8 mouse cellular contexts compared by ENCODE assay signal in genomic region chr13:3893126-3893734, GRCm38 (mm10). TPM values are rescaled to one million over a fixed set of nuclear protein-coding genes. Genes with fewer than 3 reads are reported as not detected.
DNase-seq lines count a peak whose midpoint lies in the region; ATAC-seq and TF ChIP-seq lines count a peak whose summit lies in the region.

No protein-coding gene starts in this region.

- DNase-seq in A20 (ENCODE audit: low read depth, low spot score), result peak; percentile 94
- peak; percentile 88 to 89 for DNase-seq in heart, adult 9 months (ENCODE audit: low spot score in 2 of 2)
- DNase-seq in kidney, adult 9 months, result peak; percentile 96
- DNase-seq in limb, embryonic 14.5 days (ENCODE audit: low spot score), result peak; percentile 94
- DNase-seq in spleen, adult 2 months (ENCODE audit: low read depth in 1 of 2, low spot score in 2 of 2), result peak; percentile 73 to 91

- H3K36me3 ChIP-seq in embryonic facial prominence, embryonic 15.5 days, result peaks cover 5% of the 10 kb centered on the region
- H3K36me3 ChIP-seq in limb, embryonic 14.5 days (ENCODE audit: control insufficient read depth, insufficient read depth, low read length), result peaks cover 8% of the 10 kb centered on the region
- H3K36me3 ChIP-seq in midbrain, embryonic 16.5 days (ENCODE audit: control insufficient read depth, insufficient read depth, low read length), result no peaks in the 10 kb centered on the region
- H3K36me3 ChIP-seq in spleen, adult 2 months (ENCODE audit: control insufficient read depth, insufficient read depth, low read length), result peaks cover 3% of the 10 kb centered on the region

- H3K4me2 ChIP-seq in embryonic facial prominence, embryonic 15.5 days (replicated peaks), result peak overlapping the region; percentile 63
- peak overlapping the region; percentile 54 for H3K4me2 ChIP-seq in limb, embryonic 14.5 days (replicated peaks; ENCODE audit: low read depth, low read length, severe bottlenecking)
- peak overlapping the region; percentile 77 for H3K4me2 ChIP-seq in midbrain, embryonic 16.5 days (ENCODE audit: low read length)

- H3K27me3 ChIP-seq in embryonic facial prominence, embryonic 15.5 days, result no peaks in the 10 kb centered on the region
- no peaks in the 10 kb centered on the region for H3K27me3 ChIP-seq in limb, embryonic 14.5 days (ENCODE audit: control insufficient read depth, insufficient read depth, low read length)
- no peaks in the 10 kb centered on the region; the same call in 1 of the 2 replicates for H3K27me3 ChIP-seq in midbrain, embryonic 16.5 days (ENCODE audit: control insufficient read depth, insufficient read depth, low read depth, low read length)
- H3K27me3 ChIP-seq in spleen, adult 2 months (ENCODE audit: control insufficient read depth, insufficient read depth, low read length), result no peaks in the 10 kb centered on the region

- no peak for TF ChIP-seq CTCF in bone marrow macrophage, adult 2 months (IDR thresholded peaks at IDR 0.05; ENCODE audit: low read depth, low read length)
- no peak for TF ChIP-seq CTCF in spleen, adult 2 months (IDR thresholded peaks at IDR 0.05; ENCODE audit: extremely low read depth, insufficient read depth, insufficient read length, insufficient replicate concordance)

- peaks cover 18% of the 10 kb centered on the region for H3K4me1 ChIP-seq in bone marrow macrophage, adult 2 months (ENCODE audit: control insufficient read depth, insufficient read depth, low read length)
- H3K4me1 ChIP-seq in embryonic facial prominence, embryonic 15.5 days, result peaks cover 13% of the 10 kb centered on the region
- H3K4me1 ChIP-seq in limb, embryonic 14.5 days (ENCODE audit: control insufficient read depth, insufficient read depth, low read length), result peaks cover 10% of the 10 kb centered on the region
- no peaks in the 10 kb centered on the region for H3K4me1 ChIP-seq in midbrain, embryonic 16.5 days (ENCODE audit: control insufficient read depth, insufficient read depth, low read length)
- peaks cover 3% of the 10 kb centered on the region for H3K4me1 ChIP-seq in spleen, adult 2 months (ENCODE audit: control insufficient read depth, insufficient read depth, insufficient read length)

- no peaks in the 10 kb centered on the region for H3K9me3 ChIP-seq in embryonic facial prominence, embryonic 15.5 days (replicated peaks)
- no peaks in the 10 kb centered on the region for H3K9me3 ChIP-seq in limb, embryonic 14.5 days (ENCODE audit: control insufficient read depth, low read length)
- H3K9me3 ChIP-seq in midbrain, embryonic 16.5 days (replicated peaks; ENCODE audit: control insufficient read depth, low read length, poor library complexity, severe bottlenecking), result no peaks in the 10 kb centered on the region

- peak; percentile 93 for ATAC-seq in embryonic facial prominence, embryonic 15.5 days (ENCODE audit: insufficient number of reproducible peaks, low FRiP score, low TSS enrichment, low read depth)
- ATAC-seq in limb, embryonic 14.5 days (ENCODE audit: low FRiP score, low read depth), result peak; percentile 95
- peak; percentile 99 for ATAC-seq in midbrain, embryonic 16.5 days

- peak overlapping the region; percentile 77 for H3K4me3 ChIP-seq in bone marrow macrophage, adult 2 months (ENCODE audit: insufficient read depth, low read length)
- peak overlapping the region; percentile 71 for H3K4me3 ChIP-seq in embryonic facial prominence, embryonic 15.5 days (replicated peaks)
- H3K4me3 ChIP-seq in limb, embryonic 14.5 days (replicated peaks; ENCODE audit: low read length), result peak overlapping the region; percentile 71
- H3K4me3 ChIP-seq in midbrain, embryonic 16.5 days (ENCODE audit: low read depth, low read length), result peak overlapping the region; percentile 51
- peak overlapping the region; percentile 66 for H3K4me3 ChIP-seq in spleen, adult 2 months (ENCODE audit: extremely low read depth, insufficient read depth, insufficient read length)

- H3K27ac ChIP-seq in bone marrow macrophage, adult 2 months (ENCODE audit: insufficient read depth, low read depth, low read length), result no peak overlapping the region
- H3K27ac ChIP-seq in embryonic facial prominence, embryonic 15.5 days (replicated peaks), result peak overlapping the region; percentile 89
- peak overlapping the region; percentile 86 for H3K27ac ChIP-seq in limb, embryonic 14.5 days (replicated peaks; ENCODE audit: low read depth, low read length)
- H3K27ac ChIP-seq in midbrain, embryonic 16.5 days (ENCODE audit: low read length), result no peak overlapping the region
- peak overlapping the region; percentile 59 for H3K27ac ChIP-seq in spleen, adult 2 months (ENCODE audit: insufficient read depth, low read length)

- H3K9ac ChIP-seq in embryonic facial prominence, embryonic 15.5 days, result peak overlapping the region; percentile 76
- H3K9ac ChIP-seq in limb, embryonic 14.5 days (ENCODE audit: low read depth, low read length, severe bottlenecking), result peak overlapping the region; percentile 83
- H3K9ac ChIP-seq in midbrain, embryonic 16.5 days (ENCODE audit: low read depth, low read length), result peak overlapping the region; percentile 67

- WGBS in embryonic facial prominence, embryonic 15.5 days, result under 1% methylated on average over 35 of the region's 35 CpGs
- under 1% methylated on average over 35 of the region's 35 CpGs for WGBS in limb, embryonic 14.5 days
- WGBS in midbrain, embryonic 16.5 days, result under 1% methylated on average over 35 of the region's 35 CpGs
- WGBS in spleen, adult 2 months, result under 1% methylated on average over 35 of the region's 35 CpGs

- TF ChIP-seq POLR2A in bone marrow macrophage, adult 2 months (IDR thresholded peaks at IDR 0.05; ENCODE audit: borderline replicate concordance, low read depth, low read length), result peak; percentile 76; the same call in 1 of the 2 replicates
- peak; percentile 98 for TF ChIP-seq POLR2A in limb, embryonic 14.5 days (IDR thresholded peaks at IDR 0.05; ENCODE audit: borderline replicate concordance, extremely low read depth, insufficient read depth, insufficient read length)
- TF ChIP-seq POLR2A in spleen, adult 2 months (IDR thresholded peaks at IDR 0.05; ENCODE audit: low read depth, low read length), result peak; percentile 90

RNA-seq across cellular contexts. Expression of gene Net1, which starts 24.8 kb away (rescaled TPM):
- 5.8 and 6.3 TPM in 2 replicates for polyA plus RNA-seq in bone marrow macrophage, adult 2 months (2012; ENCODE audit: insufficient read depth, insufficient read length, missing spikeins)
- 144 and 149 TPM in 2 replicates for polyA plus RNA-seq in embryonic facial prominence, embryonic 15.5 days (2015; fragmentation: Nextera tagmentation; extraction: Ambion mirVana)
- 70.0 and 71.8 TPM in 2 replicates for polyA plus RNA-seq in limb, embryonic 14.5 days (2012; rRNA removed)
- 115 TPM in 2 replicates for polyA plus RNA-seq in limb, embryonic 14.5 days (2014; fragmentation: Nextera tagmentation; extraction: Ambion mirVana)
- 10.0 and 10.5 TPM in 2 replicates for polyA plus RNA-seq in midbrain, embryonic 16.5 days (2015; fragmentation: Nextera tagmentation; extraction: Ambion mirVana)
- 6.1 and 7.6 TPM in 2 replicates for polyA plus RNA-seq in spleen, adult 2 months (2012; rRNA removed)

RNA-seq across cellular contexts. Expression of gene Tubal3, which starts 24.8 kb away (rescaled TPM):
- polyA plus RNA-seq in bone marrow macrophage, adult 2 months (2012; ENCODE audit: insufficient read depth, insufficient read length, missing spikeins), result not detected in 2 replicates
- not detected in 2 replicates for polyA plus RNA-seq in embryonic facial prominence, embryonic 15.5 days (2015; fragmentation: Nextera tagmentation; extraction: Ambion mirVana)
- polyA plus RNA-seq in limb, embryonic 14.5 days (2012; rRNA removed), result 0.03 TPM in 1 of 2 replicates, not detected in the other
- not detected in 2 replicates for polyA plus RNA-seq in limb, embryonic 14.5 days (2014; fragmentation: Nextera tagmentation; extraction: Ambion mirVana)
- not detected in 2 replicates for polyA plus RNA-seq in midbrain, embryonic 16.5 days (2015; fragmentation: Nextera tagmentation; extraction: Ambion mirVana)
- polyA plus RNA-seq in spleen, adult 2 months (2012; rRNA removed), result not detected in 2 replicates

RNA-seq across cellular contexts. Expression of gene Calm5, which starts 39.3 kb away (rescaled TPM):
- polyA plus RNA-seq in bone marrow macrophage, adult 2 months (2012; ENCODE audit: insufficient read depth, insufficient read length, missing spikeins), result not detected in 2 replicates
- 2.9 and 3.2 TPM in 2 replicates for polyA plus RNA-seq in embryonic facial prominence, embryonic 15.5 days (2015; fragmentation: Nextera tagmentation; extraction: Ambion mirVana)
- not detected in 2 replicates for polyA plus RNA-seq in limb, embryonic 14.5 days (2012; rRNA removed)
- 0.47 and 0.94 TPM in 2 replicates for polyA plus RNA-seq in limb, embryonic 14.5 days (2014; fragmentation: Nextera tagmentation; extraction: Ambion mirVana)
- not detected in 2 replicates for polyA plus RNA-seq in midbrain, embryonic 16.5 days (2015; fragmentation: Nextera tagmentation; extraction: Ambion mirVana)
- not detected in 2 replicates for polyA plus RNA-seq in spleen, adult 2 months (2012; rRNA removed)

RNA-seq across cellular contexts. Expression of gene Ucn3, which starts 51.9 kb away (rescaled TPM):
- polyA plus RNA-seq in bone marrow macrophage, adult 2 months (2012; ENCODE audit: insufficient read depth, insufficient read length, missing spikeins), result not detected in 2 replicates
- polyA plus RNA-seq in embryonic facial prominence, embryonic 15.5 days (2015; fragmentation: Nextera tagmentation; extraction: Ambion mirVana), result not detected in 2 replicates
- not detected in 2 replicates for polyA plus RNA-seq in limb, embryonic 14.5 days (2012; rRNA removed)
- polyA plus RNA-seq in limb, embryonic 14.5 days (2014; fragmentation: Nextera tagmentation; extraction: Ambion mirVana), result 0.14 TPM in 1 of 2 replicates, not detected in the other
- 0.14 and 0.20 TPM in 2 replicates for polyA plus RNA-seq in midbrain, embryonic 16.5 days (2015; fragmentation: Nextera tagmentation; extraction: Ambion mirVana)
- not detected in 2 replicates for polyA plus RNA-seq in spleen, adult 2 months (2012; rRNA removed)

RNA-seq across cellular contexts. Expression of gene Calm4, which starts 55.7 kb away (rescaled TPM):
- not detected in 2 replicates for polyA plus RNA-seq in bone marrow macrophage, adult 2 months (2012; ENCODE audit: insufficient read depth, insufficient read length, missing spikeins)
- polyA plus RNA-seq in embryonic facial prominence, embryonic 15.5 days (2015; fragmentation: Nextera tagmentation; extraction: Ambion mirVana), result 477 and 521 TPM in 2 replicates
- polyA plus RNA-seq in limb, embryonic 14.5 days (2012; rRNA removed), result 3.6 and 8.6 TPM in 2 replicates
- polyA plus RNA-seq in limb, embryonic 14.5 days (2014; fragmentation: Nextera tagmentation; extraction: Ambion mirVana), result 21.5 and 51.5 TPM in 2 replicates
- polyA plus RNA-seq in midbrain, embryonic 16.5 days (2015; fragmentation: Nextera tagmentation; extraction: Ambion mirVana), result not detected in 2 replicates
- not detected in 2 replicates for polyA plus RNA-seq in spleen, adult 2 months (2012; rRNA removed)

Comparison
In these comparisons a context has a peak if more than half of its experiments do, and no peak if none do; other contexts are left out.
1. H3K27ac ChIP-seq: peak in embryonic facial prominence, embryonic 15.5 days (single experiment), limb, embryonic 14.5 days (single experiment) and spleen, adult 2 months (single experiment); none in bone marrow macrophage, adult 2 months (single experiment) and midbrain, embryonic 16.5 days (single experiment).
2. Peak in every context shown above with its lines, with median percentiles within 50 percentile points of each other: DNase-seq, H3K4me3 ChIP-seq, POLR2A ChIP-seq, ATAC-seq, H3K4me2 ChIP-seq and H3K9ac ChIP-seq.